Mouse (Mus musculus): ENCODE data around the gene Sgk1.

- no peak for TF ChIP-seq HCFC1 (IDR thresholded peaks at IDR 0.05; ENCODE audit: low read depth, low read length)
- no peak for TF ChIP-seq CHD2 (IDR thresholded peaks at IDR 0.05; ENCODE audit: low read length)
- TF ChIP-seq ZNF384 (IDR thresholded peaks at IDR 0.05; ENCODE audit: low read depth, low read length), result no peak
- TF ChIP-seq CTCF (conservative IDR thresholded peaks at IDR 0.05 in 1 of 2, IDR thresholded peaks at IDR 0.05 in 1 of 2; ENCODE audit: low read depth in 2 of 2, low read length in 2 of 2), result no peak
- TF ChIP-seq ZMIZ1 (IDR thresholded peaks at IDR 0.05; ENCODE audit: low read depth, low read length), result no peak
- TF ChIP-seq MAFK (IDR thresholded peaks at IDR 0.05; ENCODE audit: insufficient replicate concordance, low read length), result no peak
- TF ChIP-seq TBP (conservative IDR thresholded peaks at IDR 0.05; ENCODE audit: low read depth, low read length), result no peak
- TF ChIP-seq POLR2A (IDR thresholded peaks at IDR 0.05; ENCODE audit: low read depth, low read length), result no peak
These were observed 125.3 kb downstream of the Sgk1 start for GRCm38 (mm10) chr10:22007160-22007801.

All from CH12.LX (cell line).